In genomic region chr6:99921966-99922365, GRCm38 (mm10) we compare ENCODE assay signal across 23 mouse cellular contexts.
DNase-seq lines count a peak whose midpoint lies in the region; ATAC-seq and TF ChIP-seq lines count a peak whose summit lies in the region.
"Had no signal": no experiment of that assay in that cellular context is flagged by ENCODE, and none has a peak within 500 bp of the region (broad histone marks: within the 10 kb centered on the region; RNA-seq: fewer than 3 reads in every experiment).

No protein-coding gene starts in this region.

- no peaks in the 10 kb centered on the region for H3K27me3 ChIP-seq in heart, postnatal 0 days (ENCODE audit: control insufficient read depth, insufficient read depth, low read length)
- H3K27me3 ChIP-seq in lung, embryonic 14.5 days (ENCODE audit: insufficient read depth, low read length) = 0 out of 2 replicates have a peak, but pooled peaks cover under 1% of the 10 kb centered on the region
- 0 out of 2 replicates have a peak, but pooled peaks cover under 1% of the 10 kb centered on the region for H3K27me3 ChIP-seq in limb, embryonic 14.5 days (ENCODE audit: control insufficient read depth, insufficient read depth, low read length)
- peaks cover 8% of the 10 kb centered on the region; the same call in 1 of the 2 replicates for H3K27me3 ChIP-seq in hindbrain, embryonic 12.5 days
- H3K27me3 ChIP-seq: CH12.LX; embryonic facial prominence, embryonic 12.5 days; hindbrain, embryonic 15.5 days; stomach, embryonic 15.5 days had no signal

- no peak overlapping the region for H3K9ac ChIP-seq in heart, postnatal 0 days (replicated peaks; ENCODE audit: low read depth, low read length)
- H3K9ac ChIP-seq in lung, embryonic 14.5 days = no peak overlapping the region
- H3K9ac ChIP-seq in limb, embryonic 14.5 days (ENCODE audit: low read depth, low read length, severe bottlenecking) = no peak overlapping the region
- no peak overlapping the region for H3K9ac ChIP-seq in hindbrain, embryonic 12.5 days
- H3K9ac ChIP-seq: embryonic facial prominence, embryonic 12.5 days; forebrain, postnatal 0 days; heart, embryonic 12.5 days; hindbrain, embryonic 15.5 days; stomach, embryonic 15.5 days had no signal

- 40% methylated on average over 5 of the region's 5 CpGs for whole genome bisulfite sequencing in heart, postnatal 0 days
- 24% methylated on average over 5 of the region's 5 CpGs for WGBS in lung, embryonic 14.5 days
- WGBS in limb, embryonic 14.5 days = 30% methylated on average over 5 of the region's 5 CpGs
- 80% methylated on average over 5 of the region's 5 CpGs for WGBS in hindbrain, embryonic 12.5 days

- no peaks in the 10 kb centered on the region for H3K36me3 ChIP-seq in heart, postnatal 0 days (replicated peaks; ENCODE audit: control insufficient read depth, insufficient read depth, low read length)
- H3K36me3 ChIP-seq in lung, embryonic 14.5 days (ENCODE audit: insufficient read depth) = no peaks in the 10 kb centered on the region
- H3K36me3 ChIP-seq in limb, embryonic 14.5 days (ENCODE audit: control insufficient read depth, insufficient read depth, low read length) = no peaks in the 10 kb centered on the region
- no peaks in the 10 kb centered on the region for H3K36me3 ChIP-seq in hindbrain, embryonic 12.5 days
- H3K36me3 ChIP-seq: embryonic facial prominence, embryonic 12.5 days; heart, embryonic 12.5 days; hindbrain, embryonic 15.5 days; stomach, embryonic 15.5 days had no signal

- no peak for DNase-seq in heart, postnatal 0 days (ENCODE audit: low spot score)
- DNase-seq in heart, adult 8-10 months (ENCODE audit: low spot score) = no peak
- DNase-seq in lung, embryonic 14.5 days = peak; percentile 94
- no peak for DNase-seq in lung, postnatal 4 days
- peak; percentile 55 for DNase-seq in adipocyte (ENCODE audit: low spot score)
- DNase-seq in limb, embryonic 14.5 days (ENCODE audit: low spot score) = peak; percentile 84
- DNase-seq in embryo, embryonic 10.5 days (ENCODE audit: low spot score) = no peak
- DNase-seq: cerebellum, adult 8-10 months; forebrain, postnatal 0 days; gastrocnemius, postnatal 36 days; kidney, adult 11 months; layer of hippocampus, postnatal 36 days; retina, postnatal 1 day; thymus, adult 18-20 months; thymus, postnatal 4 days had no signal

- no peak for TF ChIP-seq EP300 in heart, postnatal 0 days (IDR thresholded peaks at IDR 0.05; ENCODE audit: low read depth)

- no peak overlapping the region for H3K27ac ChIP-seq in heart, postnatal 0 days (ENCODE audit: low read depth)
- no peak overlapping the region for H3K27ac ChIP-seq in lung, embryonic 14.5 days (ENCODE audit: low read depth)
- no peak overlapping the region for H3K27ac ChIP-seq in limb, embryonic 14.5 days (replicated peaks; ENCODE audit: low read depth, low read length)
- no peak overlapping the region for H3K27ac ChIP-seq in hindbrain, embryonic 12.5 days
- H3K27ac ChIP-seq: embryonic facial prominence, embryonic 12.5 days; hindbrain, embryonic 15.5 days; layer of hippocampus, adult 2 months; stomach, embryonic 15.5 days had no signal

- no peak overlapping the region for H3K4me2 ChIP-seq in heart, postnatal 0 days (ENCODE audit: low read depth, low read length)
- no peak overlapping the region for H3K4me2 ChIP-seq in lung, embryonic 14.5 days
- H3K4me2 ChIP-seq in limb, embryonic 14.5 days (replicated peaks; ENCODE audit: low read depth, low read length, severe bottlenecking) = no peak overlapping the region
- no peak overlapping the region for H3K4me2 ChIP-seq in hindbrain, embryonic 12.5 days (replicated peaks)
- H3K4me2 ChIP-seq: embryonic facial prominence, embryonic 12.5 days; heart, embryonic 12.5 days; hindbrain, embryonic 15.5 days; liver, embryonic 11.5 days; stomach, embryonic 15.5 days had no signal

- 0 out of 2 replicates have a peak, but pooled peaks have one; percentile 6 for ATAC-seq in heart, postnatal 0 days (ENCODE audit: insufficient read depth, low read depth)
- ATAC-seq in lung, embryonic 14.5 days (ENCODE audit: insufficient read depth) = peak; percentile 86
- peak; percentile 68 for ATAC-seq in limb, embryonic 14.5 days (ENCODE audit: low FRiP score, low read depth)
- no peak for ATAC-seq in hindbrain, embryonic 12.5 days (ENCODE audit: low FRiP score)
- ATAC-seq: forebrain, postnatal 0 days had no signal

- TF ChIP-seq POLR2A in limb, embryonic 14.5 days (IDR thresholded peaks at IDR 0.05; ENCODE audit: borderline replicate concordance, extremely low read depth, insufficient read depth, insufficient read length) = no peak

- H3K4me3 ChIP-seq in heart, postnatal 0 days (ENCODE audit: low read depth, low read length) = no peak overlapping the region
- no peak overlapping the region for H3K4me3 ChIP-seq in lung, embryonic 14.5 days (ENCODE audit: low read depth, low read length)
- no peak overlapping the region for H3K4me3 ChIP-seq in limb, embryonic 14.5 days (replicated peaks; ENCODE audit: low read length)
- H3K4me3 ChIP-seq in hindbrain, embryonic 12.5 days = no peak overlapping the region
- H3K4me3 ChIP-seq: embryonic facial prominence, embryonic 12.5 days; heart, embryonic 12.5 days; hindbrain, embryonic 15.5 days; layer of hippocampus, adult 2 months; stomach, embryonic 15.5 days had no signal

- H3K9me3 ChIP-seq in heart, postnatal 0 days (replicated peaks; ENCODE audit: control insufficient read depth, low read length) = no peaks in the 10 kb centered on the region
- H3K9me3 ChIP-seq in lung, embryonic 14.5 days (ENCODE audit: low read depth, low read length) = no peaks in the 10 kb centered on the region
- H3K9me3 ChIP-seq in limb, embryonic 14.5 days (ENCODE audit: control insufficient read depth, low read length) = no peaks in the 10 kb centered on the region
- no peaks in the 10 kb centered on the region for H3K9me3 ChIP-seq in hindbrain, embryonic 12.5 days (replicated peaks)
- H3K9me3 ChIP-seq: embryonic facial prominence, embryonic 12.5 days; hindbrain, embryonic 15.5 days; stomach, embryonic 15.5 days had no signal

- no peak for TF ChIP-seq CTCF in heart, postnatal 0 days (IDR thresholded peaks at IDR 0.05; ENCODE audit: low read depth)
- no peak for TF ChIP-seq CTCF in lung, embryonic 14.5 days (IDR thresholded peaks at IDR 0.05; ENCODE audit: low read depth)

- no peaks in the 10 kb centered on the region for H3K4me1 ChIP-seq in heart, postnatal 0 days (ENCODE audit: control insufficient read depth, insufficient read depth)
- no peaks in the 10 kb centered on the region for H3K4me1 ChIP-seq in lung, embryonic 14.5 days (ENCODE audit: insufficient read depth)
- H3K4me1 ChIP-seq in limb, embryonic 14.5 days (ENCODE audit: control insufficient read depth, insufficient read depth, low read length) = peaks cover 3% of the 10 kb centered on the region; the same call in 1 of the 2 replicates
- H3K4me1 ChIP-seq in hindbrain, embryonic 12.5 days = no peaks in the 10 kb centered on the region
- H3K4me1 ChIP-seq: embryonic facial prominence, embryonic 12.5 days; hindbrain, embryonic 15.5 days; stomach, embryonic 15.5 days had no signal

Comparison
In these comparisons a context has a peak if more than half of its experiments do, and no peak if none do; other contexts are left out.
1. DNase-seq: peak in lung, embryonic 14.5 days (single experiment), adipocyte (single experiment) and limb, embryonic 14.5 days (single experiment); none in heart, postnatal 0 days (single experiment), heart, adult 8-10 months (single experiment), lung, postnatal 4 days (0 of 2) and embryo, embryonic 10.5 days (single experiment).